Mouse (Mus musculus) intestine, postnatal 0 days (tissue): Measurements from ENCODE around the gene Klhdc3. TPM values are rescaled to one million over a fixed set of nuclear protein-coding genes. Genes with fewer than 3 reads are reported as not detected.

Experiments used
- ATAC-seq: fragments of 200-750 bp; cut with Nextera tagmentation; 2 replicates; pipeline ENCODE4 v1.8.0; 2017; ENCODE audit warnings: mild to moderate bottlenecking, moderate TSS enrichment, moderate library complexity
- H3K27ac ChIP-seq: fragments of 300-500 bp; sonication (generic); 2 replicates; pipeline ENCODE4 v1.5.1; 2014; ENCODE audit warnings: mild to moderate bottlenecking, low read depth, low read length, moderate library complexity
- H3K27me3 ChIP-seq: fragments of 300-500 bp; sonication (generic); replicated peaks from 2 replicates; pipeline ENCODE4 v1.6.1; 2014; ENCODE audit warnings: low read length, mixed read lengths; ENCODE audit not compliant: control insufficient read depth, insufficient read depth
- H3K36me3 ChIP-seq: fragments of 300-500 bp; sonication (generic); 2 replicates; pipeline ENCODE4 v1.6.1; 2014; ENCODE audit warnings: mild to moderate bottlenecking, moderate library complexity; ENCODE audit not compliant: control insufficient read depth, insufficient read depth
- H3K4me1 ChIP-seq: fragments of 300-500 bp; sonication (generic); replicated peaks from 2 replicates; pipeline ENCODE4 v1.6.1; 2014; ENCODE audit warnings: antibody characterized with exemption, low read length, mixed read lengths; ENCODE audit not compliant: control insufficient read depth, insufficient read depth
- H3K4me2 ChIP-seq: fragments of 300-500 bp; sonication (generic); replicated peaks from 2 replicates; pipeline ENCODE4 v1.6.1; 2014; ENCODE audit warnings: low read depth, mild to moderate bottlenecking, moderate library complexity
- H3K4me3 ChIP-seq: fragments of 300-500 bp; sonication (generic); 2 replicates; pipeline ENCODE4 v1.5.1; 2014; ENCODE audit warnings: low read depth, low read length
- H3K9ac ChIP-seq: fragments of 300-500 bp; sonication (generic); 2 replicates; pipeline ENCODE4 v1.6.1; 2014; ENCODE audit warnings: mild to moderate bottlenecking, low read depth, low read length
- H3K9me3 ChIP-seq: fragments of 300-500 bp; sonication (generic); 2 replicates; pipeline ENCODE4 v1.6.1; 2016; ENCODE audit warnings: mixed run types; ENCODE audit not compliant: control insufficient read depth
- CTCF ChIP-seq: sonication (generic); IDR thresholded peaks from 2 replicates; pipeline ENCODE4 v1.5.1; 2016; ENCODE audit warnings: low read depth, mild to moderate bottlenecking, control low read depth, antibody characterized with exemption, moderate library complexity
- WGBS: fragments of 180-500 bp; shearing (Covaris S2); extraction: QIAGEN DNeasy Blood & Tissue Kit; methylation state at CpG from one replicate; pipeline ENCODE4 v1.1.7; 2014; 5-methylcytosine and 5-hydroxymethylcytosine counted together
- polyA plus RNA-seq: library from polyadenylated mRNA; unstranded; fragments of >200 nt; fragmentation: Nextera tagmentation; extraction: Ambion mirVana; gene quantifications from 2 replicates; pipeline ENCODE4 v1.2.1, GENCODE M21; 2015

The Klhdc3 gene
- polyA plus RNA-seq, 1 experiment from 2014 or later: 94.2 TPM

DNA sequence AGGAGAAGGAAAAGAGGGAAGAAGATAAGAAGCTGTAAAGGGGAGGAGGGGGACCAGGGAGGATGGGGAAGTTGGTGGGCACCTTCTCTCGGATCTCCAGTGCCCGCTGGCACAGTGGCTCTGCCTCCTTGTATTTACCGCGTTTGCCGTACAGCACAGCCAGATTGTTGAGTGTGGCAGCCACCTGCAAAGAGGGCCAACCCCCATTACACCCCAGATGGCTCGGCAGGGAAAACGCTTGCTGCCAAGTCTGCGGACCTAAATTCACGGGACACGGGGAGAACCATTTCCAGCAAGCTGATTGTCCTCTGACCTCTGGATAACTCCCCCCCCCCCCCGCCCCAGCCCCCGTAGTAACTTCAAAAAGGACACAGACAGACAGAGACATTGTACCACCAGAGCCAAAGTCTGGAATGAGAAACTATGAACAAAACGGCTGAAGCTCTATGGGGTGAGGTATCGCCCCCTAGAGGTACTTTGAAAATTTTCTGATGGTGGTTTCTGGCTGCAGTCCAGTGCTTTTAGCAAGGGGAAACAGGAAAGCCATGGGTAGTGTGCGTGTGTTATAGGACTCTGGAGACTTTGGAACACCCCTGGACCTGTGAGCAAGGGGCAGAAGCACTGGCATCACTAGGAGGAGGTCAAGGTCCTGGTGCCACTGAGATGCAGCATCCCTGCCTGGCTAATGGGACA is 43.7 kb downstream of the Klhdc3 start:
- no peak overlapping the region for H3K4me3 ChIP-seq
- no peak overlapping the region for H3K9ac ChIP-seq
- H3K27me3 ChIP-seq: no peaks in the 10 kb centered on the region
- peak overlapping the region; percentile 6; the same call in 1 of the 2 replicates for H3K4me2 ChIP-seq
- peak; percentile 83 for TF ChIP-seq CTCF
- WGBS: 29% methylated on average over 15 of the region's 15 CpGs
- peak; percentile 14; the same call in 1 of the 2 replicates for ATAC-seq
- H3K27ac ChIP-seq: no peak overlapping the region
- no peaks in the 10 kb centered on the region for H3K9me3 ChIP-seq
- H3K36me3 ChIP-seq: peaks cover 74% of the 10 kb centered on the region
- no peaks in the 10 kb centered on the region for H3K4me1 ChIP-seq

DNA sequence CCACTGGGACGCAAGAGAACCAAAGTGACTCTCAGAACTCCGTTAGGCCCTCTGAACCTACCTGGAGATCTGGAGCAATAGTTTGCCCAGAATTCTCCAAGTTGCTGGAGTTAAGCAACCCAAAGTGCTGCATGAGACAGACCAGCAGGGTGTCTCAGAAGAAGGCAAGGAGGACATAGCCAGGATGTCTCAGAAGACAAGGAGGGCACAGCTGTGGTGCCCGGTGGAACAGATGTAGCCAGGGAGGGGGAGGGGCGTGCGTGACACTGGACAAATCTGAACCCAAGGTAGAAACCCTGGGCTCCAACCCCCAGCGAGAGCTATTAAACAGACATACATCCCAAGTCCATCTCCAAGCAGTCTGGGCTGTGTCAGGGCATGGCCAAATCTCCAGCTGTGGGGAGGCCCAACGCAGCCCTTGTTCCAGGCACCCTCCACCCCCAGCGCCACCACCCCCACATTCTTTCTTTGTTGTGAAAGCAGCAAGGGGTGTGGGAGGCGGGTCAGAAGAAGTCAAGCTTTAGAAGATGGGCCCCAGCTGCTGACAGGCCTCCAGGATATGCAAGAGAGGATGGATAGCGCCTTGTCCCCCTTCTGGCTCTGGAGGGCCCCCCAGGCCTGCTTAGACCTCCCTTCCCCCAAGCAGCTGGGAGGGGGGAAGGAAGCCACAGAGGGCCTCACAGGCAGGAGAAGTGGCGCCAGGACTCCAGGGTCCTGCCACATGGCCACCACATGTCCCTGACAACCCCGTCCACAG is 50.9 kb downstream of the Klhdc3 start:
- H3K36me3 ChIP-seq: peaks cover 36% of the 10 kb centered on the region
- H3K27ac ChIP-seq: peak overlapping the region; percentile 55
- H3K4me3 ChIP-seq: peak overlapping the region; percentile 70
- peak overlapping the region; percentile 82 for H3K9ac ChIP-seq
- no peaks in the 10 kb centered on the region for H3K9me3 ChIP-seq
- WGBS: 22% methylated on average over 12 of the region's 12 CpGs
- H3K27me3 ChIP-seq: no peaks in the 10 kb centered on the region
- peak; percentile 46 for ATAC-seq
- peak; percentile 19; the same call in 1 of the 2 replicates for TF ChIP-seq CTCF
- H3K4me2 ChIP-seq: peak overlapping the region; percentile 90
- H3K4me1 ChIP-seq: no peaks in the 10 kb centered on the region; the same call in 1 of the 2 replicates

DNA sequence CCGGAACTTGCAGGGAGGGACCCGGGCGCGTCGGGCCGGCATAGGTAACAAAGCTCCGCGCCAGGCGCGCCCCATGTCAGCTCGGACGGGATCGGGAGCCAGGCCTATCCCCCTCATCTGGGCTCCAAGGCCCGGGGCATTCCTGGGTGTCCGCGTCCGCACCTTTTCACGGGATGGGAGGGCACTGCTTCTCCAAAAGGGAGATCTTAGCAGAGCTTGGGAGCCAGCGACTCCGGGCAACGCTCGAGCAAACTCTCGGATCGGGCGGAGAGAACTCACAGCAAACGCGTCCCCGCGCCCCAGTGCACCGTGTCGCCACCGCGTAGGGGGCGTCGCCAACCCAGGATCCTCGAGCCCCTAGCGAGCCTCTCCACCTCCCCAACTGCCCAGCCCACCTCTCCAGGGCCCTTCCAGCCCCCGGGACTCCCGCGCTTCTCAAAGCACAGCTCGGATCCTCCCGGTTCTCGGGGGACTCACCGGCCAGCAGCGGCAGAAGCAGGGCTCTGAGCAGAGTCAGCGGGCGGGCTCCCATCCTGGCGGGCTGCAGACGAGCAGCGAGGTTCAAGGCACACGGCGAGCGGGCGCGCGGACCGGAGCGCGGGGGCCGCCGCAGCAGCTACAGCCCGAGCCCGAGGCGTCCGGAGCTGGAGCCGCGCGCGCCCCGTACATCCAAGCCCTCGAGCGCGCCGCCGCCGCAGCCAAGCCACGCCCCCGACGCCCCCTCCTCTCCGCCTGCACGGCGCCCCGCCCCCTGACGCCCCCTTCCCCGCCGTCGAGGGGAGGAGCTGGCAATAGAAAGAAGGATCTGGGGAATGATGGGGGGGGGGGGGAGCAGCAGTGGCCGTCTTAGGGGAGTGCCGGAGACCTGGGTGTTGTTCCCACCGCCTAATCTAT is 51.7 kb downstream of the Klhdc3 start, which contains the start of gene Ptk7:
Gene Ptk7 (minus strand): TSS at position 714 of the 894 bp plus-strand sequence.
- peak within 1 kb of the TSS; percentile 90 for H3K4me2 ChIP-seq
- peak; percentile 46 for ATAC-seq
- peaks cover 6% of the 10 kb centered on the region; the same call in 1 of the 2 replicates for H3K4me1 ChIP-seq
- no peaks in the 10 kb centered on the region for H3K27me3 ChIP-seq
- H3K27ac ChIP-seq: peak within 1 kb of the TSS; percentile 74
- TF ChIP-seq CTCF: no peak
- peak within 1 kb of the TSS; percentile 70 for H3K4me3 ChIP-seq
- H3K9me3 ChIP-seq: no peaks in the 10 kb centered on the region
- under 1% methylated on average over 69 of the region's 90 CpGs for WGBS
- peaks cover 28% of the 10 kb centered on the region for H3K36me3 ChIP-seq
- peak within 1 kb of the TSS; percentile 82 for H3K9ac ChIP-seq

DNA sequence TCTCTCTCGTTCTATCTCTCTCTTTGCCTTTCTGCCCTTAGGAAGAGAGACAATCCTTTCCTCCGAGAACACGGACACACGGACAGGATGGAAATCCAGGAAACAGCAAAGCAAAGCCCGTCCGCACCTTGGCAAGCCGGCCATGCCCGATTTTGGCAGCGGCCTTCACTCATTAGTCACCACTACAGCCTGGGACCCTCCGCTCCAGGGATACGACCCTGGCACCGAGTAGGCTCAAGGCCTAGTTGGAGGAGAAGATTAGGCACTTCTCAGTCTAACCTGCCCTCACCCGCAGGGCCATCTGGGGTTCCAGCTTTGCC is 52.3 kb downstream of the Klhdc3 start:
- Histone ChIP-seq H3K4me2 (peak overlapping the region; percentile 90), H3K27ac (peak overlapping the region; percentile 74), H3K27me3 (no peaks in the 10 kb centered on the region), H3K9me3 (no peaks in the 10 kb centered on the region), H3K9ac (peak overlapping the region; percentile 82), H3K4me1 (peaks cover 6% of the 10 kb centered on the region; the same call in 1 of the 2 replicates), H3K36me3 (peaks cover 23% of the 10 kb centered on the region), H3K4me3 (peak overlapping the region; percentile 70)
- TF ChIP-seq CTCF: no peak
- ATAC-seq: no peak
- WGBS: 1% methylated on average over 13 of the region's 13 CpGs

DNA sequence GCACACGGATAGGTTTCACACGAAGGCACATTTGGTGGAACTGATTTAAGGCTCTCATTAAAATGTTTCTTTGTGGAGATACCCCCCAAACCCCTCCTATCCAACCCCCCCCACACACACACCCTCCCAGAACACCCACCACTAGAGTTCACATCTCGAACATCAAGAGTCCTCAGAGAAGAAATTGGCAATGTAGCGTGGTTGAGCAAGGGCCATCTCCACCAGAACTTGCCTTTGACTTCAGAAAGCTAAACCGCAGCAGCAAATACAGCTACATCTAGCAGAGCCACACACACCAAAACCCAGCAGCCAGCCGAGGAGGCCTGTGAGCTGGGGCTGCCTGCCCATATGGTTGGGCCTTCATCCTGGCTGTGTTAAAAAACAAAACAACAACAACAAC is 53.3 kb downstream of the Klhdc3 start:
- Histone ChIP-seq H3K36me3 (peaks cover 12% of the 10 kb centered on the region), H3K4me1 (peaks cover 6% of the 10 kb centered on the region; the same call in 1 of the 2 replicates), H3K27ac (no peak overlapping the region), H3K9me3 (no peaks in the 10 kb centered on the region), H3K4me3 (peak overlapping the region; percentile 70), H3K27me3 (no peaks in the 10 kb centered on the region), H3K4me2 (peak overlapping the region; percentile 90), H3K9ac (no peak overlapping the region)
- no peak for TF ChIP-seq CTCF
- ATAC-seq: no peak
- 51% methylated on average over 6 of the region's 6 CpGs for WGBS
